Mouse (Mus musculus) testis, adult 2 months (tissue): ENCODE results near the gene Aldh1a1. TPM values are rescaled to one million over a fixed set of nuclear protein-coding genes. Genes with fewer than 3 reads are reported as not detected.

ENCODE experiments used
- H3K27ac ChIP-seq: fragments of 200-500 bp; 2 replicates; pipeline ENCODE4 v1.5.1; 2012; ENCODE audit warnings: low read depth, low read length; ENCODE audit not compliant: control insufficient read depth, insufficient read depth
- H3K27me3 ChIP-seq: fragments of 200-500 bp; 2 replicates; pipeline ENCODE4 v1.6.1; 2012; ENCODE audit warnings: mild to moderate bottlenecking, low read length, moderate library complexity; ENCODE audit not compliant: control insufficient read depth, insufficient read depth
- H3K36me3 ChIP-seq: fragments of 200-500 bp; 2 replicates; pipeline ENCODE4 v1.6.1; 2012; ENCODE audit warnings: mild to moderate bottlenecking, low read length; ENCODE audit not compliant: control insufficient read depth, insufficient read depth
- H3K4me1 ChIP-seq: fragments of 200-500 bp; 2 replicates; pipeline ENCODE4 v1.6.1; 2012; ENCODE audit warnings: low read length; ENCODE audit not compliant: control insufficient read depth, insufficient read depth
- H3K4me3 ChIP-seq: fragments of 200-500 bp; 2 replicates; pipeline ENCODE4 v1.5.1; 2012; ENCODE audit warnings: low read depth, mild to moderate bottlenecking, low read length, moderate library complexity, mixed read lengths; ENCODE audit not compliant: control insufficient read depth
- CTCF ChIP-seq: fragments of 200-500 bp; IDR thresholded peaks from 2 replicates; pipeline ENCODE4 v1.5.1; 2012; ENCODE audit warnings: low read depth, mild to moderate bottlenecking, inconsistent platforms, low read length, moderate library complexity; ENCODE audit not compliant: control insufficient read depth, insufficient read depth, insufficient replicate concordance
- POLR2A ChIP-seq: fragments of 200-500 bp; IDR thresholded peaks from 2 replicates; pipeline ENCODE4 v1.6.1; 2012; ENCODE audit warnings: low read depth, mild to moderate bottlenecking, inconsistent platforms, low read length, moderate library complexity; ENCODE audit not compliant: control insufficient read depth
- polyA plus RNA-seq: library from polyadenylated mRNA; depleted of rRNA; stranded (reverse); fragments of >200 nt; gene quantifications from 2 replicates; pipeline ENCODE4 v1.2.3, GENCODE M21; 2012

Aldh1a1 gene
- polyA plus RNA-seq, 1 experiment = 95.7 TPM

GRCm38 (mm10) chr19:20549409-20549808 is 56.9 kb downstream of the Aldh1a1 start:
- Histone ChIP-seq H3K4me3 (no peak overlapping the region), H3K4me1 (no peaks in the 10 kb centered on the region), H3K27ac (no peak overlapping the region), H3K36me3 (no peaks in the 10 kb centered on the region), H3K27me3 (no peaks in the 10 kb centered on the region)
- TF ChIP-seq POLR2A = no peak
- TF ChIP-seq CTCF = no peak

- H3K36me3 ChIP-seq = no peaks in the 10 kb centered on the region
- H3K27ac ChIP-seq = no peak overlapping the region
- no peaks in the 10 kb centered on the region for H3K4me1 ChIP-seq
- TF ChIP-seq CTCF (no peak), POLR2A (no peak)
- H3K27me3 ChIP-seq = no peaks in the 10 kb centered on the region
- no peak overlapping the region for H3K4me3 ChIP-seq
These were observed 62.9 kb downstream of the Aldh1a1 start for GRCm38 (mm10) chr19:20555365-20555764.

- H3K4me1 ChIP-seq = no peaks in the 10 kb centered on the region
- H3K27ac ChIP-seq = no peak overlapping the region
- H3K36me3 ChIP-seq = no peaks in the 10 kb centered on the region
- no peak for TF ChIP-seq POLR2A
- no peak for TF ChIP-seq CTCF
- no peak overlapping the region for H3K4me3 ChIP-seq
- no peaks in the 10 kb centered on the region for H3K27me3 ChIP-seq
These were observed 64.7 kb downstream of the Aldh1a1 start for GRCm38 (mm10) chr19:20557211-20557610.

- H3K36me3 ChIP-seq = no peaks in the 10 kb centered on the region
- TF ChIP-seq POLR2A (no peak), CTCF (no peak)
- H3K4me3 ChIP-seq = no peak overlapping the region
- H3K27me3 ChIP-seq = no peaks in the 10 kb centered on the region
- no peak overlapping the region for H3K27ac ChIP-seq
- no peaks in the 10 kb centered on the region for H3K4me1 ChIP-seq
These were observed 65.6 kb downstream of the Aldh1a1 start for GRCm38 (mm10) chr19:20558069-20558468.

- Histone ChIP-seq H3K4me3 (no peak overlapping the region), H3K27me3 (no peaks in the 10 kb centered on the region), H3K27ac (no peak overlapping the region), H3K36me3 (no peaks in the 10 kb centered on the region), H3K4me1 (no peaks in the 10 kb centered on the region)
- TF ChIP-seq CTCF (no peak), POLR2A (no peak)
These were observed 66.0 kb downstream of the Aldh1a1 start for GRCm38 (mm10) chr19:20558544-20558943.

- Histone ChIP-seq H3K27me3 (no peaks in the 10 kb centered on the region), H3K4me3 (no peak overlapping the region), H3K4me1 (no peaks in the 10 kb centered on the region), H3K27ac (no peak overlapping the region), H3K36me3 (no peaks in the 10 kb centered on the region)
- TF ChIP-seq CTCF = no peak
- TF ChIP-seq POLR2A = no peak
These were observed 66.4 kb downstream of the Aldh1a1 start for GRCm38 (mm10) chr19:20558952-20559351.

- Histone ChIP-seq H3K27ac (no peak overlapping the region), H3K27me3 (no peaks in the 10 kb centered on the region), H3K36me3 (no peaks in the 10 kb centered on the region), H3K4me1 (no peaks in the 10 kb centered on the region), H3K4me3 (no peak overlapping the region)
- TF ChIP-seq CTCF (no peak), POLR2A (no peak)
These were observed 67.4 kb downstream of the Aldh1a1 start for GRCm38 (mm10) chr19:20559952-20560351.

GRCm38 (mm10) chr19:20562396-20562795 is 69.9 kb downstream of the Aldh1a1 start:
- Histone ChIP-seq H3K27me3 (no peaks in the 10 kb centered on the region), H3K27ac (no peak overlapping the region), H3K36me3 (no peaks in the 10 kb centered on the region), H3K4me3 (no peak overlapping the region), H3K4me1 (no peaks in the 10 kb centered on the region)
- TF ChIP-seq POLR2A (no peak), CTCF (no peak)
